Mouse (Mus musculus): Measurements from ENCODE around the gene Gpr3. TPM values are rescaled to one million over a fixed set of nuclear protein-coding genes. Genes with fewer than 3 reads are reported as not detected.

Gene Gpr3
- not detected in 2 replicates for polyA plus RNA-seq (2012; ENCODE audit: insufficient read depth, insufficient read length, missing spikeins)

GRCm38 (mm10) chr4:133211751-133212561, at the start of gene Gpr3, which contains the start of gene Cd164l2:
Gene Gpr3 (minus strand): TSS chr4:133212536.
Gene Cd164l2 (plus strand): TSS chr4:133212131.
- Histone ChIP-seq H3K4me3 (ENCODE audit: insufficient read depth, low read depth, low read length) (peak within 1 kb of the TSS; percentile 58), H3K27ac (replicated peaks; ENCODE audit: low read depth, low read length) (no peak within 1 kb of the TSS), H3K4me1 (ENCODE audit: control insufficient read depth, insufficient read depth, insufficient read length, low read length) (no peaks in the 10 kb centered on the region; the same call in 1 of the 2 replicates)

- Histone ChIP-seq H3K27ac (replicated peaks; ENCODE audit: low read depth, low read length) (no peak overlapping the region), H3K4me3 (ENCODE audit: insufficient read depth, low read depth, low read length) (no peak overlapping the region), H3K4me1 (ENCODE audit: control insufficient read depth, insufficient read depth, insufficient read length, low read length) (peaks cover 9% of the 10 kb centered on the region)
Observed at GRCm38 (mm10) chr4:133261641-133262374, 49.5 kb upstream of the Gpr3 start.

- Histone ChIP-seq H3K27ac (replicated peaks; ENCODE audit: low read depth, low read length) (no peak overlapping the region), H3K4me1 (ENCODE audit: control insufficient read depth, insufficient read depth, insufficient read length, low read length) (0 out of 2 replicates have a peak, but pooled peaks cover 2% of the 10 kb centered on the region), H3K4me3 (ENCODE audit: insufficient read depth, low read depth, low read length) (no peak overlapping the region)
Observed at GRCm38 (mm10) chr4:133257798-133258408, 45.6 kb upstream of the Gpr3 start.

GRCm38 (mm10) chr4:133257230-133257629, 44.9 kb upstream of the Gpr3 start:
- no peak overlapping the region for H3K4me3 ChIP-seq (ENCODE audit: insufficient read depth, low read depth, low read length)
- H3K27ac ChIP-seq (replicated peaks; ENCODE audit: low read depth, low read length) = no peak overlapping the region
- 0 out of 2 replicates have a peak, but pooled peaks cover 2% of the 10 kb centered on the region for H3K4me1 ChIP-seq (ENCODE audit: control insufficient read depth, insufficient read depth, insufficient read length, low read length)

GRCm38 (mm10) chr4:133256820-133257219, 44.5 kb upstream of the Gpr3 start:
- no peak overlapping the region for H3K27ac ChIP-seq (replicated peaks; ENCODE audit: low read depth, low read length)
- H3K4me3 ChIP-seq (ENCODE audit: insufficient read depth, low read depth, low read length) = no peak overlapping the region
- H3K4me1 ChIP-seq (ENCODE audit: control insufficient read depth, insufficient read depth, insufficient read length, low read length) = 0 out of 2 replicates have a peak, but pooled peaks cover 2% of the 10 kb centered on the region

- H3K27ac ChIP-seq (replicated peaks; ENCODE audit: low read depth, low read length) = no peak overlapping the region
- 0 out of 2 replicates have a peak, but pooled peaks cover 2% of the 10 kb centered on the region for H3K4me1 ChIP-seq (ENCODE audit: control insufficient read depth, insufficient read depth, insufficient read length, low read length)
- no peak overlapping the region for H3K4me3 ChIP-seq (ENCODE audit: insufficient read depth, low read depth, low read length)
Observed at GRCm38 (mm10) chr4:133255392-133255791, 43.1 kb upstream of the Gpr3 start.

GRCm38 (mm10) chr4:133253412-133253811, 41.1 kb upstream of the Gpr3 start:
- 0 out of 2 replicates have a peak, but pooled peaks cover 2% of the 10 kb centered on the region for H3K4me1 ChIP-seq (ENCODE audit: control insufficient read depth, insufficient read depth, insufficient read length, low read length)
- H3K4me3 ChIP-seq (ENCODE audit: insufficient read depth, low read depth, low read length) = no peak overlapping the region

GRCm38 (mm10) chr4:133252089-133252488, 39.8 kb upstream of the Gpr3 start:
- H3K27ac ChIP-seq (replicated peaks; ENCODE audit: low read depth, low read length) = no peak overlapping the region
- H3K4me1 ChIP-seq (ENCODE audit: control insufficient read depth, insufficient read depth, insufficient read length, low read length) = 0 out of 2 replicates have a peak, but pooled peaks cover 2% of the 10 kb centered on the region
- no peak overlapping the region for H3K4me3 ChIP-seq (ENCODE audit: insufficient read depth, low read depth, low read length)

More at GRCm38 (mm10) chr4:133253412-133253811, 41.1 kb upstream of the Gpr3 start:
- H3K27ac ChIP-seq (replicated peaks; ENCODE audit: low read depth, low read length) = no peak overlapping the region

GRCm38 (mm10) chr4:133251214-133251613, 38.9 kb upstream of the Gpr3 start:
- Histone ChIP-seq H3K27ac (replicated peaks; ENCODE audit: low read depth, low read length) (no peak overlapping the region), H3K4me1 (ENCODE audit: control insufficient read depth, insufficient read depth, insufficient read length, low read length) (0 out of 2 replicates have a peak, but pooled peaks cover 2% of the 10 kb centered on the region), H3K4me3 (ENCODE audit: insufficient read depth, low read depth, low read length) (no peak overlapping the region)

GRCm38 (mm10) chr4:133250609-133251008, 38.3 kb upstream of the Gpr3 start:
- 0 out of 2 replicates have a peak, but pooled peaks cover 2% of the 10 kb centered on the region for H3K4me1 ChIP-seq (ENCODE audit: control insufficient read depth, insufficient read depth, insufficient read length, low read length)
- no peak overlapping the region for H3K4me3 ChIP-seq (ENCODE audit: insufficient read depth, low read depth, low read length)
- no peak overlapping the region for H3K27ac ChIP-seq (replicated peaks; ENCODE audit: low read depth, low read length)

- H3K4me1 ChIP-seq (ENCODE audit: control insufficient read depth, insufficient read depth, insufficient read length, low read length) = peaks cover under 1% of the 10 kb centered on the region; the same call in 1 of the 2 replicates
- H3K27ac ChIP-seq (replicated peaks; ENCODE audit: low read depth, low read length) = no peak overlapping the region
- H3K4me3 ChIP-seq (ENCODE audit: insufficient read depth, low read depth, low read length) = no peak overlapping the region
Observed at GRCm38 (mm10) chr4:133247806-133248449, 35.6 kb upstream of the Gpr3 start.

GRCm38 (mm10) chr4:133247072-133247471, 34.7 kb upstream of the Gpr3 start:
- peak overlapping the region; percentile 46 for H3K4me3 ChIP-seq (ENCODE audit: insufficient read depth, low read depth, low read length)
- peak overlapping the region; percentile 69 for H3K27ac ChIP-seq (replicated peaks; ENCODE audit: low read depth, low read length)
- H3K4me1 ChIP-seq (ENCODE audit: control insufficient read depth, insufficient read depth, insufficient read length, low read length) = peaks cover 7% of the 10 kb centered on the region

- Histone ChIP-seq H3K4me1 (ENCODE audit: control insufficient read depth, insufficient read depth, insufficient read length, low read length) (peaks cover 11% of the 10 kb centered on the region), H3K4me3 (ENCODE audit: insufficient read depth, low read depth, low read length) (no peak overlapping the region), H3K27ac (replicated peaks; ENCODE audit: low read depth, low read length) (no peak overlapping the region)
Observed at GRCm38 (mm10) chr4:133244289-133244688, 32.0 kb upstream of the Gpr3 start.

- H3K4me1 ChIP-seq (ENCODE audit: control insufficient read depth, insufficient read depth, insufficient read length, low read length) = peaks cover 11% of the 10 kb centered on the region
- no peak overlapping the region for H3K4me3 ChIP-seq (ENCODE audit: insufficient read depth, low read depth, low read length)
- no peak overlapping the region; the same call in 1 of the 2 replicates for H3K27ac ChIP-seq (replicated peaks; ENCODE audit: low read depth, low read length)
Observed at GRCm38 (mm10) chr4:133243538-133243937, 31.2 kb upstream of the Gpr3 start.
